Mouse (Mus musculus): ENCODE measurements around the gene Prkce. TPM values are rescaled to one million over a fixed set of nuclear protein-coding genes. Genes with fewer than 3 reads are reported as not detected.

Prkce gene
- polyA plus RNA-seq, 1 experiment from 2014 or later = 2.0 TPM

DNA sequence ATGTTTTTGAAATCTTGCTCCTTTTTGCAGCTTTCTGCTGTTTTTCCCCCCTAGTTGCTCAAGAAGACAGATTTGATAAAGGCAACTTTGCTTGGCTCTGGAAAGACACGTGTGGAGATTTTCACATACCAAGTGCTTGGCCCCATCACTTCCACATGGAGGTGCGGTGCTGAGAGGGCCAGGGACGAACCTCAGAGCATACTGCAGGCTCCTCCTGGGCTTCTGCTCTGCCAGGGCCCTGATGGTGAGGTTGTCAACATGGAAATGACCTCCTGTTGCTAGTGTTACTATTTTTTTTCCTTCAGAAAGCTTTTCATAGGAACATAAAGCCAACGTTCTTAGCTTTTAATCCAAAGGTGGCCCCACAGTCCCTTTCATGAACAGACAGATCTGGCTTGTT lies 191.3 kb downstream of the Prkce start:
- ATAC-seq (no peak), DNase-seq (no peak)
- Histone ChIP-seq H3K9ac (replicated peaks) (no peak overlapping the region), H3K4me1 (ENCODE audit: insufficient read depth) (peaks cover 12% of the 10 kb centered on the region), H3K27me3 (ENCODE audit: insufficient read depth, low read length) (no peaks in the 10 kb centered on the region), H3K36me3 (replicated peaks; ENCODE audit: insufficient read depth, low read length) (no peaks in the 10 kb centered on the region), H3K4me2 (ENCODE audit: low read depth, low read length) (no peak overlapping the region), H3K9me3 (ENCODE audit: low read length) (no peaks in the 10 kb centered on the region), H3K4me3 (ENCODE audit: low read depth, low read length) (no peak overlapping the region), H3K27ac (ENCODE audit: low read depth) (no peak overlapping the region)
- no peak for TF ChIP-seq CTCF (IDR thresholded peaks at IDR 0.05; ENCODE audit: low read depth)
- no peak for TF ChIP-seq EP300 (IDR thresholded peaks at IDR 0.05; ENCODE audit: low read depth)
- 65% methylated on average over 4 of the region's 4 CpGs for WGBS (ENCODE audit: insufficient replicate concordance)

DNA sequence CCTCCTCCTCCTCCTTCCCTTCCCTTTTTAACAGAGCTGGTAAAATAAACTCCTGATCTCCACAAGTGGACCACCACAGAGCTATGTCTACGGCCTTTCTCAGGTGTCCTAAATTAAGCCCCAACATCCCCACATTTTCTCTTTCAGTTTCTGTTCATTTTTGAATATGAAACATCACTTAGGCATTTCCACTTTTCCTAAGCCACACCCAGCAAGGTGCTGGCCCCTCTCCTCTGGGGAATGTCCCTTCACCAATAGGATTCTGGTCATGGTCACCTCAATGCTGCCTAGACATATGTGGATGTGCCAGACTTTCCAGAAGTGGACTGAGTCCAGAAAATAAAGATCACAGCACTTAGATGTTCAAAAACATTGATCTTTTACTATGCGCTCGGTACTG lies 193.3 kb downstream of the Prkce start:
- H3K36me3 ChIP-seq (replicated peaks; ENCODE audit: insufficient read depth, low read length) = no peaks in the 10 kb centered on the region
- no peak for TF ChIP-seq EP300 (IDR thresholded peaks at IDR 0.05; ENCODE audit: low read depth)
- TF ChIP-seq CTCF (IDR thresholded peaks at IDR 0.05; ENCODE audit: low read depth) = no peak
- no peak overlapping the region for H3K9ac ChIP-seq (replicated peaks)
- H3K4me2 ChIP-seq (ENCODE audit: low read depth, low read length) = no peak overlapping the region
- H3K27ac ChIP-seq (ENCODE audit: low read depth) = no peak overlapping the region
- H3K4me1 ChIP-seq (ENCODE audit: insufficient read depth) = peaks cover 15% of the 10 kb centered on the region
- ATAC-seq (no peak), DNase-seq (no peak)
- H3K4me3 ChIP-seq (ENCODE audit: low read depth, low read length) = no peak overlapping the region
- 87% methylated on average over 3 of the region's 3 CpGs for WGBS (ENCODE audit: insufficient replicate concordance)
- H3K9me3 ChIP-seq (ENCODE audit: low read length) = no peaks in the 10 kb centered on the region
- no peaks in the 10 kb centered on the region for H3K27me3 ChIP-seq (ENCODE audit: insufficient read depth, low read length)

DNA sequence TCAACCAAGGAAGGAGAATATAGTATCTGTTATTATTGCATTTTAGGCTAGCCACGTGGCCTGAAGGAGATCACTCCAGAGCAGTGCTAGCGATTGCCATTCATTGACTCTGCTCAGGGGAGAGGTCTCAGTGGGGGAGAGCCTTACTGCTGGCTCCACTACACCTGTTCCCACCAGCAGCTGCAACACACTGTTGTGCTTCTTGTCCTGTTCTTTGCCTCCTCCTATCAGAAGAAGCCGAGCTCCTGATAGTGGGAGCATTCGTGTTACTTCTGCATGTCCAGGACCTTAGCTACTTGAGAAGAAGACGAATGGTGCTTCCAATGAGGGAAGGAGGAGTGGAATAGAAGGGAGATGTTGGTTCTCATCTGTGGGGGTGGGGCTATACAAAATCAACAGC lies 195.8 kb downstream of the Prkce start:
- no peak for ATAC-seq
- Histone ChIP-seq H3K27ac (ENCODE audit: low read depth) (no peak overlapping the region), H3K4me2 (ENCODE audit: low read depth, low read length) (no peak overlapping the region), H3K27me3 (ENCODE audit: insufficient read depth, low read length) (no peaks in the 10 kb centered on the region), H3K9ac (replicated peaks) (no peak overlapping the region), H3K36me3 (replicated peaks; ENCODE audit: insufficient read depth, low read length) (no peaks in the 10 kb centered on the region), H3K4me3 (ENCODE audit: low read depth, low read length) (no peak overlapping the region), H3K9me3 (ENCODE audit: low read length) (no peaks in the 10 kb centered on the region), H3K4me1 (ENCODE audit: insufficient read depth) (peaks cover 8% of the 10 kb centered on the region)
- no peak for DNase-seq
- TF ChIP-seq EP300 (IDR thresholded peaks at IDR 0.05; ENCODE audit: low read depth) (no peak), CTCF (IDR thresholded peaks at IDR 0.05; ENCODE audit: low read depth) (no peak)
- WGBS (ENCODE audit: insufficient replicate concordance) = 62% methylated on average over 5 of the region's 5 CpGs

DNA sequence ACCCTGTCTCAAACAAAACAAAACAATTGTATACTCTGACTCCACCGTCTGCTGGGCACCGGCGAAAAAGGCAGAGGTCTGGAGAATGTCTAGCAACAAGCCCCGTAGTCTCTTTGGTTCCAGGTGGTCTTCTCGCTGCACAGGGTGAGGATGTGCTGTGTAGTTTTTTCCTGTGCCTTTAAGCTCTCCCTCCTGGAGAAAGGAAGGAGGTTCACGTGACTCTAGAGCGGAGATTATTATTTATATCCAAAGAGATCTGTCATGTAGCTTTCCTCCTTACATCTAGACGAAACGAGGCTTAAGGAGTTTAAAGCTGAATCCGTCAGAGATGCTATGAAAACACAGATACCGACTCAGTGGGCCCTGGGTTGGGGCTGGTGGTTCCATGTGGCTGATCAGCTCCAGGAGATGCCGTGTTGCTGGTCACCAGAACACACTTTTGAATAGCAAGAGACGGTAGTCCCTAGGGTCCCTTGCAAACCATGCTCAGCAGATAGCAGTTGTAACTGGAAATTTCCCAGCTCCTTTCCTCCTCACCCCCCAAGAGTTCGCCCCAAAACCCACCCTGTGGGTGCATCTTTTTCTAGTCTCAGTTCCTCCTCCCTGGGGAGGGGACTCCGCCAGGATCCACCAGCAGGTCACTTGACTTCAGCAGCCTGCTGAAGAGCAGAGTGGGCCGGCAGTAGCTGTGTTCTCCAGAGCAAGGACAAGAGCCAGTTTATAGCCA lies 196.9 kb downstream of the Prkce start:
- Histone ChIP-seq H3K9ac (replicated peaks) (no peak overlapping the region), H3K4me3 (ENCODE audit: low read depth, low read length) (no peak overlapping the region), H3K9me3 (ENCODE audit: low read length) (no peaks in the 10 kb centered on the region), H3K36me3 (replicated peaks; ENCODE audit: insufficient read depth, low read length) (no peaks in the 10 kb centered on the region), H3K27me3 (ENCODE audit: insufficient read depth, low read length) (no peaks in the 10 kb centered on the region), H3K27ac (ENCODE audit: low read depth) (peak overlapping the region; percentile 34; the same call in 1 of the 2 replicates), H3K4me1 (ENCODE audit: insufficient read depth) (peaks cover 2% of the 10 kb centered on the region; the same call in 1 of the 2 replicates), H3K4me2 (ENCODE audit: low read depth, low read length) (no peak overlapping the region)
- no peak for DNase-seq
- ATAC-seq = no peak
- no peak for TF ChIP-seq EP300 (IDR thresholded peaks at IDR 0.05; ENCODE audit: low read depth)
- TF ChIP-seq CTCF (IDR thresholded peaks at IDR 0.05; ENCODE audit: low read depth) = no peak
- 67% methylated on average over 16 of the region's 16 CpGs for WGBS (ENCODE audit: insufficient replicate concordance)

DNA sequence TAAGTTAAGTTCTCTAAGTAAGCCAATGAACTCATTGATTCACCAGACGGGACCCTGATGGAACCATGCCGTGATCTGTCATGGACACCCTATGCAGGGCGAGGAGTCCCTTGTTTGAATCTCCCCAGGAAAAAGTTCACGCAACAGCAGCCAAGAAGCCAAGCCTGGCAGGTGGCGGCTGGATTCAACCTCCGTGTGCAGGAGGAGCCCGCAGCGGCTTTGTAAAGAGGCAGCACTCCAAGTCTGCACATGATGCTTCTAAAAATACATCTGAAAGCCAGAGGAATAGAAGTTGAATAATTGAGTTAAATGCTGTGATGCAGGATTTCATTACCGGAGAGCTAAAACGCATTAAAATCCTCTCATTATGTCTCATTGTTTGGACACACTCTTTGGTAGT lies 199.3 kb downstream of the Prkce start:
- Histone ChIP-seq H3K27ac (ENCODE audit: low read depth) (no peak overlapping the region), H3K4me3 (ENCODE audit: low read depth, low read length) (no peak overlapping the region), H3K4me2 (ENCODE audit: low read depth, low read length) (no peak overlapping the region), H3K27me3 (ENCODE audit: insufficient read depth, low read length) (no peaks in the 10 kb centered on the region), H3K9ac (replicated peaks) (no peak overlapping the region), H3K4me1 (ENCODE audit: insufficient read depth) (peaks cover 9% of the 10 kb centered on the region), H3K9me3 (ENCODE audit: low read length) (no peaks in the 10 kb centered on the region), H3K36me3 (replicated peaks; ENCODE audit: insufficient read depth, low read length) (no peaks in the 10 kb centered on the region)
- DNase-seq = no peak
- TF ChIP-seq EP300 (IDR thresholded peaks at IDR 0.05; ENCODE audit: low read depth) = no peak
- TF ChIP-seq CTCF (IDR thresholded peaks at IDR 0.05; ENCODE audit: low read depth) = no peak
- 82% methylated on average over 10 of the region's 10 CpGs for WGBS (ENCODE audit: insufficient replicate concordance)
- no peak for ATAC-seq

DNA sequence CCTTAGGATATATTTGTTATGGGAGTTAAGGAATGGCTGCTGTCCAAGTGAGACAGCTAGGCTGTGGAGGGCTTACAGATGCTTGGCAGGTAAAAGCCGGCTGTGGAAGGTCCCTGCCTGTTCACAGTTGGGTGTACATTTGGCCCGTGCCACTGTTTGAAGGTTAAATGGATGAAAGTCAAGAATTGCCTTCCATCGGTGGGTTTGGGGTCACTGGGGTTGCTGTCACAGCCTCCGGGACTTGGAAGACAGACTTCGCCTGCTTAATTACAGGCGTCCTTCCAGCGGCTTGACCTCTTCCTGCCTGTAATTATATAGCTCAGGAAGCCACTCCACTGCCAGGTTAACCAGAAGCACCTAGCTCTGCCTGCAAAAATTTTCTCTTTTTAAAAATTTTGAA lies 200.1 kb downstream of the Prkce start:
- ATAC-seq = no peak

More for the DNA sequence above, 200.1 kb downstream of the Prkce start:
- H3K9me3 ChIP-seq (ENCODE audit: low read length) = no peaks in the 10 kb centered on the region
- H3K27ac ChIP-seq (ENCODE audit: low read depth) = no peak overlapping the region
- TF ChIP-seq EP300 (IDR thresholded peaks at IDR 0.05; ENCODE audit: low read depth) (no peak), CTCF (IDR thresholded peaks at IDR 0.05; ENCODE audit: low read depth) (no peak)
- DNase-seq = no peak
- no peaks in the 10 kb centered on the region for H3K36me3 ChIP-seq (replicated peaks; ENCODE audit: insufficient read depth, low read length)
- H3K4me1 ChIP-seq (ENCODE audit: insufficient read depth) = peaks cover 9% of the 10 kb centered on the region
- 66% methylated on average over 7 of the region's 7 CpGs for WGBS (ENCODE audit: insufficient replicate concordance)
- H3K27me3 ChIP-seq (ENCODE audit: insufficient read depth, low read length) = no peaks in the 10 kb centered on the region
- no peak overlapping the region for H3K4me3 ChIP-seq (ENCODE audit: low read depth, low read length)
- H3K4me2 ChIP-seq (ENCODE audit: low read depth, low read length) = no peak overlapping the region
- H3K9ac ChIP-seq (replicated peaks) = no peak overlapping the region
